Mouse (Mus musculus) midbrain, embryonic 14.5 days (tissue): ENCODE data around the gene Samd13. TPM values are rescaled to one million over a fixed set of nuclear protein-coding genes. Genes with fewer than 3 reads are reported as not detected.

ENCODE experiments used
- ATAC-seq: fragments of 200-750 bp; cut with Nextera tagmentation; 2 replicates; pipeline ENCODE4 v1.8.0; 2017; ENCODE audit warnings: moderate number of reproducible peaks, moderate library complexity; ENCODE audit not compliant: low FRiP score, low TSS enrichment
- DNase-seq: peaks from one replicate; pipeline ENCODE4 v3.0.0-alpha.2; 2015
- H3K27ac ChIP-seq: fragments of 300-500 bp; sonication (generic); replicated peaks from 2 replicates; pipeline ENCODE4 v1.5.1; 2014; ENCODE audit warnings: mild to moderate bottlenecking, low read depth, low read length, moderate library complexity
- H3K27me3 ChIP-seq: fragments of 300-500 bp; sonication (generic); 2 replicates; pipeline ENCODE4 v1.6.1; 2014; ENCODE audit warnings: low read length, control low read depth, mixed read lengths; ENCODE audit not compliant: control insufficient read depth, insufficient read depth
- H3K36me3 ChIP-seq: fragments of 300-500 bp; sonication (generic); 2 replicates; pipeline ENCODE4 v1.6.1; 2014; ENCODE audit warnings: low read length, control low read depth; ENCODE audit not compliant: control insufficient read depth, insufficient read depth
- H3K4me1 ChIP-seq: fragments of 300-500 bp; sonication (generic); 2 replicates; pipeline ENCODE4 v1.6.1; 2014; ENCODE audit warnings: mild to moderate bottlenecking, antibody characterized with exemption, low read length, control low read depth; ENCODE audit not compliant: control insufficient read depth, insufficient read depth
- H3K4me2 ChIP-seq: fragments of 300-500 bp; sonication (generic); 2 replicates; pipeline ENCODE4 v1.6.1; 2014; ENCODE audit warnings: mild to moderate bottlenecking, low read length, moderate library complexity
- H3K4me3 ChIP-seq: fragments of 300-500 bp; sonication (generic); replicated peaks from 2 replicates; pipeline ENCODE4 v1.5.1; 2014; ENCODE audit warnings: low read depth, low read length
- H3K9ac ChIP-seq: fragments of 300-500 bp; sonication (generic); replicated peaks from 2 replicates; pipeline ENCODE4 v1.6.1; 2014; ENCODE audit warnings: mild to moderate bottlenecking, low read length, moderate library complexity
- H3K9me3 ChIP-seq: fragments of 300-500 bp; sonication (generic); 2 replicates; pipeline ENCODE4 v1.6.1; 2016; ENCODE audit warnings: low read length, control low read depth, mixed read lengths; ENCODE audit not compliant: control insufficient read depth
- WGBS: fragments of 180-500 bp; shearing (Covaris S2); extraction: QIAGEN DNeasy Blood & Tissue Kit; methylation state at CpG from one replicate; pipeline ENCODE4 v1.1.7; 2014; 5-methylcytosine and 5-hydroxymethylcytosine counted together
- polyA plus RNA-seq: library from polyadenylated mRNA; unstranded; fragments of >200 nt; fragmentation: Nextera tagmentation; extraction: Ambion mirVana; gene quantifications from 2 replicates; pipeline ENCODE4 v1.2.1, GENCODE M21; 2014

The Samd13 gene
- 0.53 TPM in 1 of 2 replicates, not detected in the other for polyA plus RNA-seq

GRCm38 (mm10) chr3:146684811-146685675 is at the start of gene Samd13:
Gene Samd13 (minus strand): TSS chr3:146685592.
- Histone ChIP-seq H3K27ac (no peak within 1 kb of the TSS), H3K27me3 (no peaks in the 10 kb centered on the region; the same call in 1 of the 2 replicates), H3K9ac (peak within 1 kb of the TSS; percentile 47; the same call in 1 of the 2 replicates), H3K4me1 (peaks cover 10% of the 10 kb centered on the region; the same call in 1 of the 2 replicates), H3K9me3 (no peaks in the 10 kb centered on the region), H3K4me3 (peak within 1 kb of the TSS; percentile 51), H3K36me3 (no peaks in the 10 kb centered on the region), H3K4me2 (peak within 1 kb of the TSS; percentile 82)
- DNase-seq (peak; percentile 90), ATAC-seq (peak; percentile 91)
- WGBS: 4% methylated on average over 50 of the region's 50 CpGs

- Histone ChIP-seq H3K4me2 (no peak overlapping the region), H3K27ac (no peak overlapping the region), H3K9me3 (no peaks in the 10 kb centered on the region), H3K27me3 (no peaks in the 10 kb centered on the region), H3K36me3 (peaks cover 68% of the 10 kb centered on the region), H3K4me3 (no peak overlapping the region), H3K9ac (no peak overlapping the region), H3K4me1 (no peaks in the 10 kb centered on the region)
- ATAC-seq: no peak
- DNase-seq: no peak
- 97% methylated on average over 11 of the region's 11 CpGs for WGBS
Observed at GRCm38 (mm10) chr3:146731499-146731898, 46.1 kb upstream of the Samd13 start.

GRCm38 (mm10) chr3:146723037-146723436 is 37.6 kb upstream of the Samd13 start:
- 82% methylated on average over 3 of the region's 3 CpGs for WGBS
- DNase-seq: no peak

GRCm38 (mm10) chr3:146719696-146720095 is 34.3 kb upstream of the Samd13 start:
- 76% methylated on average over 4 of the region's 4 CpGs for WGBS
- Histone ChIP-seq H3K4me2 (no peak overlapping the region), H3K9me3 (no peaks in the 10 kb centered on the region), H3K27ac (no peak overlapping the region), H3K4me3 (no peak overlapping the region), H3K4me1 (no peaks in the 10 kb centered on the region), H3K36me3 (no peaks in the 10 kb centered on the region), H3K27me3 (no peaks in the 10 kb centered on the region), H3K9ac (no peak overlapping the region)
- ATAC-seq (no peak), DNase-seq (no peak)

More at GRCm38 (mm10) chr3:146723037-146723436, 37.6 kb upstream of the Samd13 start:
- Histone ChIP-seq H3K36me3 (peaks cover 7% of the 10 kb centered on the region), H3K27me3 (no peaks in the 10 kb centered on the region), H3K4me1 (no peaks in the 10 kb centered on the region), H3K27ac (no peak overlapping the region), H3K4me3 (no peak overlapping the region), H3K9ac (no peak overlapping the region), H3K9me3 (no peaks in the 10 kb centered on the region), H3K4me2 (no peak overlapping the region)
- no peak for ATAC-seq

GRCm38 (mm10) chr3:146718251-146718650 is 32.9 kb upstream of the Samd13 start:
- Histone ChIP-seq H3K9ac (no peak overlapping the region), H3K4me3 (no peak overlapping the region), H3K27me3 (no peaks in the 10 kb centered on the region), H3K27ac (no peak overlapping the region), H3K4me2 (no peak overlapping the region), H3K4me1 (no peaks in the 10 kb centered on the region), H3K36me3 (no peaks in the 10 kb centered on the region), H3K9me3 (no peaks in the 10 kb centered on the region)
- ATAC-seq (no peak), DNase-seq (no peak)
- 70% methylated on average over 5 of the region's 5 CpGs for WGBS

GRCm38 (mm10) chr3:146712305-146712704 is 26.9 kb upstream of the Samd13 start:
- H3K36me3 ChIP-seq: no peaks in the 10 kb centered on the region
- no peaks in the 10 kb centered on the region for H3K27me3 ChIP-seq
- 79% methylated on average over 7 of the region's 7 CpGs for WGBS
- no peak for ATAC-seq
- H3K9ac ChIP-seq: no peak overlapping the region
- no peak overlapping the region for H3K27ac ChIP-seq
- DNase-seq: peak; percentile 26
- H3K4me1 ChIP-seq: no peaks in the 10 kb centered on the region
- no peak overlapping the region for H3K4me2 ChIP-seq
- no peaks in the 10 kb centered on the region for H3K9me3 ChIP-seq
- H3K4me3 ChIP-seq: no peak overlapping the region

GRCm38 (mm10) chr3:146711559-146711958 is 26.2 kb upstream of the Samd13 start:
- H3K9me3 ChIP-seq: no peaks in the 10 kb centered on the region
- no peaks in the 10 kb centered on the region for H3K27me3 ChIP-seq
- H3K36me3 ChIP-seq: no peaks in the 10 kb centered on the region
- no peak overlapping the region for H3K4me2 ChIP-seq
- 68% methylated on average over 6 of the region's 6 CpGs for WGBS
- H3K4me3 ChIP-seq: no peak overlapping the region
- ATAC-seq (no peak), DNase-seq (peak; percentile 42)
- H3K4me1 ChIP-seq: no peaks in the 10 kb centered on the region
- H3K9ac ChIP-seq: no peak overlapping the region
- H3K27ac ChIP-seq: 0 out of 2 replicates have a peak overlapping the region, but pooled peaks have one; percentile 6

GRCm38 (mm10) chr3:146711084-146711483 is 25.7 kb upstream of the Samd13 start:
- WGBS: 85% methylated on average over 7 of the region's 7 CpGs
- H3K9ac ChIP-seq: no peak overlapping the region

GRCm38 (mm10) chr3:146709086-146709485 is 23.7 kb upstream of the Samd13 start:
- DNase-seq (no peak), ATAC-seq (no peak)
- Histone ChIP-seq H3K9ac (no peak overlapping the region), H3K4me1 (no peaks in the 10 kb centered on the region), H3K4me2 (no peak overlapping the region), H3K36me3 (no peaks in the 10 kb centered on the region), H3K27me3 (no peaks in the 10 kb centered on the region), H3K9me3 (no peaks in the 10 kb centered on the region), H3K27ac (no peak overlapping the region), H3K4me3 (no peak overlapping the region)
- 53% methylated on average over 1 of the region's 1 CpGs for WGBS

More at GRCm38 (mm10) chr3:146711084-146711483, 25.7 kb upstream of the Samd13 start:
- no peaks in the 10 kb centered on the region for H3K36me3 ChIP-seq
- H3K27me3 ChIP-seq: no peaks in the 10 kb centered on the region
- H3K9me3 ChIP-seq: no peaks in the 10 kb centered on the region
- ATAC-seq (no peak), DNase-seq (peak; percentile 11)
- H3K4me1 ChIP-seq: no peaks in the 10 kb centered on the region
- 0 out of 2 replicates have a peak overlapping the region, but pooled peaks have one; percentile 6 for H3K27ac ChIP-seq
- no peak overlapping the region for H3K4me2 ChIP-seq
- H3K4me3 ChIP-seq: no peak overlapping the region
